Mouse (Mus musculus): ENCODE measurements around the gene Rab6a.

DNA sequence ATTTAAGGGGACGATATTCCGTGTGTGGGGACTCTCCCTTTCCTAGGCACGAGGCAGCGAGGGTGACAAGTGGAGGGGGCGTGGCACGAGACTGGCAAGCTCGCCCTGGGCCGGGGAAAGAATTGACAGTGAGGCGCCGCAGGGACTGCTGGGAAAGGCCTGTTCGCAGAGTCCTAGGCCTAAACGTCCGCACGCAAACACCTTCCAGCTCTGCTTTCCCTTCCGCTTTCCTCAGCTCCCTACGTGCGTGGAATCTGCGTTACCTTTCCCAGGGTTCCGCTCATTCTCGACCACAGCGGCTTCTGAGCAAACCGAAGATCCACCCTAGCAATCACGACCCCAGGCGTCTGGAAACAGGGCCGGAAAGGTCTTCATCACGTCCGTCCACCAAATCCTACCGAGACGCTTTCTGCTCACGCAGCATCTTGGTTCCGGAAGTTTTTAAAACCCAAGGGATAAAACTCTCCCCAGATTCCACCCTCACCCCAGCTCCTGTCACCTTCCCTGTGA lies 24.4 kb upstream of the Rab6a start:
- TF ChIP-seq CTCF (IDR thresholded peaks at IDR 0.05; ENCODE audit: low read depth, low read length) (no peak), GATA2 (IDR thresholded peaks at IDR 0.05; ENCODE audit: borderline replicate concordance, low read depth, low read length) (no peak), POLR2AphosphoS5 (IDR thresholded peaks at IDR 0.05; ENCODE audit: insufficient replicate concordance, low read depth, low read length) (no peak), GATA1 (IDR thresholded peaks at IDR 0.05; ENCODE audit: borderline replicate concordance, low read length) (no peak)

Data from G1E (cell line).